Mouse (Mus musculus) gastrocnemius, adult 8-10 months (tissue): ENCODE results near the gene Btbd18. TPM values are rescaled to one million over a fixed set of nuclear protein-coding genes. Genes with fewer than 3 reads are reported as not detected.
"Not testable (repeated sequence)": the region's sequence is repeated elsewhere in the genome, so short reads cannot be mapped to it uniquely, and the experiment has no call there.

ENCODE experiments used
- DNase-seq, 2 experiments: peaks; one replicate each; pipeline ENCODE4 v3.0.0; 2022; ENCODE audit warnings: low spot score in 2 of 2
- total RNA-seq, 4 experiments: library from RNA; stranded (reverse); gene quantifications; 2 replicates each; pipeline ENCODE4 v1.2.4; 2022

Gene Btbd18
- total RNA-seq, 4 experiments from 2014 or later = not detected

GRCm38 (mm10) chr2:84647051-84647568 is 11.8 kb upstream of the Btbd18 start:
- no peak for DNase-seq

GRCm38 (mm10) chr2:84648369-84648768 is 10.5 kb upstream of the Btbd18 start:
- DNase-seq = no peak

GRCm38 (mm10) chr2:84649674-84650073 is 9.2 kb upstream of the Btbd18 start:
- no peak for DNase-seq

- peak; percentile 74 to 86 for DNase-seq
Observed at GRCm38 (mm10) chr2:84650464-84651195, 8.2 kb upstream of the Btbd18 start, which contains the start of gene Ctnnd1. Gene Ctnnd1, minus strand, starts transcription at chr2:84650765.

GRCm38 (mm10) chr2:84653354-84653753 is 5.5 kb upstream of the Btbd18 start:
- no peak for DNase-seq

- DNase-seq = no peak
Observed at GRCm38 (mm10) chr2:84655864-84656263, 3.0 kb upstream of the Btbd18 start.

GRCm38 (mm10) chr2:84660253-84660652 is 1.4 kb downstream of the Btbd18 start:
- no peak for DNase-seq

GRCm38 (mm10) chr2:84662866-84663265 is 4.0 kb downstream of the Btbd18 start:
- no peak for DNase-seq

GRCm38 (mm10) chr2:84666081-84666480 is 7.2 kb downstream of the Btbd18 start:
- DNase-seq = no peak

- DNase-seq = no peak
Observed at GRCm38 (mm10) chr2:84669828-84670568, 11.1 kb downstream of the Btbd18 start.

- peak; percentile 29 to 35 for DNase-seq
Observed at GRCm38 (mm10) chr2:84670569-84670933, 11.7 kb downstream of the Btbd18 start, which contains the start of gene Selenoh. Gene Selenoh, minus strand, starts transcription at chr2:84670770.

GRCm38 (mm10) chr2:84671535-84671934 is 12.7 kb downstream of the Btbd18 start:
- not testable (repeated sequence) for DNase-seq

- no peak for DNase-seq
Observed at GRCm38 (mm10) chr2:84677270-84677967, 18.5 kb downstream of the Btbd18 start.

GRCm38 (mm10) chr2:84677968-84678880 is 19.3 kb downstream of the Btbd18 start, which contains the start of the genes Gm28635 and Med19:
Gene Gm28635, minus strand, starts transcription at chr2:84678041.
Gene Med19, plus strand, starts transcription at chr2:84678402.
- DNase-seq = peak; percentile 85 to 92

- no peak for DNase-seq
Observed at GRCm38 (mm10) chr2:84679016-84679415, 20.1 kb downstream of the Btbd18 start, which contains the start of gene Tmx2. Gene Tmx2, minus strand, starts transcription at chr2:84679140.

- no peak for DNase-seq
Observed at GRCm38 (mm10) chr2:84682605-84683183, 23.8 kb downstream of the Btbd18 start.

- no peak for DNase-seq
Observed at GRCm38 (mm10) chr2:84688080-84688844, 29.4 kb downstream of the Btbd18 start.

GRCm38 (mm10) chr2:84690050-84690449 is 31.2 kb downstream of the Btbd18 start:
- DNase-seq = no peak

- no peak for DNase-seq
Observed at GRCm38 (mm10) chr2:84695007-84695695, 36.3 kb downstream of the Btbd18 start.
